Mouse (Mus musculus) kidney, adult 8-10 months (tissue): ENCODE measurements around the gene Zfp683.
A peak's percentile ranks its signal among the peaks of the same experiment; 100 is the strongest.

Experiments
- DNase-seq, 2 experiments: peaks; one replicate each; pipeline ENCODE4 v3.0.0; 2022

Gene Zfp683

GRCm38 (mm10) chr4:134053538-134053937 lies at the start of gene Zfp683:
Zfp683 (plus strand) TSS chr4:134053838.
- no peak for DNase-seq

- no peak for DNase-seq
Observed at GRCm38 (mm10) chr4:134005581-134006358, 47.9 kb upstream of the Zfp683 start.

GRCm38 (mm10) chr4:134006845-134007244 lies 46.8 kb upstream of the Zfp683 start:
- no peak for DNase-seq

GRCm38 (mm10) chr4:134009709-134010108 lies 43.9 kb upstream of the Zfp683 start:
- no peak for DNase-seq

- no peak for DNase-seq
Observed at GRCm38 (mm10) chr4:134011450-134012414, 41.9 kb upstream of the Zfp683 start.

DNA sequence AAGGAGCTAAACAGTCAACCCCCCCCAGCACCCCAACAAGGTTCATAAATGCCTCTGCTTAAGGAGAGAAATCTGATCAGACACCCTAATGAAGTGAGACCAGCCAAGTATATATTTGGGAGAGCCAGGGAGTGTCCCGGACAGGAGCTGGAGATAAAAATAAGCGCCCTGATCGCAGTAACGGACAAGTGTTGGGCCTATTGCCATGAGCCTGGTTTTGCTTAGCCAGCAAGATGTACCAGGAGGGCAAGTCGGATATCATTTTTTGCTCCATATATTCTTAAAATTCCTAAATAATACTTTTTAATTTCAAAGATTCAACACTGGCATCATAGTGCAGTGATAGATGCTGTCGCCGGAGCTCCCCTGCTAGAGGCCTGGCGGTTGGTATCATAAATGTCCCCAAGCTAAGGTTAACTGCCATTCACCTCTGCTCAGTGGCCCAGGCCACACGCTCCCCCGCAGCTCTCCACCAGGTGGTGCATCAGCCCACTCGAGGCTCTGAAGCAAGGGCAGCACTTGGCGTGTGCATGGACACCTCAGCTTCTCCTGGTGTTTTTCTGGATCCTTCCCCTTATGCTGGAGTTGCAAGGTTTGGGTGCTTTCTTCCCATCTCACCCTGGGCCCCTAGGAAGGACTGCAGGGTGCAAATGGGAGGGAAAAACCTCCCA lies 40.6 kb upstream of the Zfp683 start:
- DNase-seq, result no peak

- no peak for DNase-seq
Observed at GRCm38 (mm10) chr4:134016208-134016607, 37.4 kb upstream of the Zfp683 start.

- no peak for DNase-seq
Observed at GRCm38 (mm10) chr4:134016767-134017166, 36.9 kb upstream of the Zfp683 start.

- no peak for DNase-seq
Observed at GRCm38 (mm10) chr4:134017201-134017865, 36.3 kb upstream of the Zfp683 start.

GRCm38 (mm10) chr4:134018038-134018778 lies 35.4 kb upstream of the Zfp683 start:
- DNase-seq, result no peak

DNA sequence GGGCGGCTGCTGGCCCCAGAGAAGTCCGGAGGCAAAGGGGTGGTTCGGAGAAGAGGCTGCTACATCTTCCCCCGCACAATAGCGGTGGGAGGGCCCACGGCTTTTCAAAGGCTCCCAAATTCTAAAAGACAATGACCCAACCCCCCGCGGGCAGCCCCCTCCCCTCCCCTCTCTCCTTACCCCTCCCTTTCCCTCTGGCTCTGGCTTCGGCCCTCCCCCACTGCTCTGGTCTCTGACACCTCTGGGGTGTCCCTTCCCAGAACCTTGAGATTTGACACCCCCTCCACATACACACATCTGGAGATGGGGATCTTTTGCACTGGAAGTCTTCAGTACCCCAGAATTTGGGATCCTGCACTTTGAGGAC lies 34.9 kb upstream of the Zfp683 start, which contains the start of gene Lin28a:
Gene Lin28a, minus strand, starts transcription at position 63 of the 367 bp plus-strand sequence.
- no peak for DNase-seq

- no peak for DNase-seq
Observed at GRCm38 (mm10) chr4:134019210-134019609, 34.4 kb upstream of the Zfp683 start.

GRCm38 (mm10) chr4:134019641-134020351 lies 33.8 kb upstream of the Zfp683 start:
- DNase-seq, result no peak

- peak; percentile 43 to 81 for DNase-seq
Observed at GRCm38 (mm10) chr4:134020621-134021020, 33.0 kb upstream of the Zfp683 start.

DNA sequence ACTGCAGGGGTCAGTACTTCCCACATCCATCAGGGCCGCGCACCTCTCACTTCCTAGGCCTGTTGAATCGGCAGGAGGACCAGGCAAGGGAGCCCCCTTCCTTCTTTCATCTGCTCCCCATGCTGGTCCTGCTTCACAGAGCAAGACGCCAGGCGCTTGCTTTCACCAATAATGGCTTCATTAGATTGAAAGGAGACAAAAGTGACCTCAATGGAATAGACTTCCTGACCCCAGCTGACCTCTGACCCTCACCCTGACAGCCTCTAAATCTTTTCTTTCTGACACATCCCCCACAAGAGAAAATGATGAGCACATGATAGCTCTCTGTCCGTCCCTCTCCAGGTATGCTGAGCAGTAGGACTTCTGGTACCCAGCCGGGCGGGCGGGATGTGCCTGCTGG lies 27.8 kb upstream of the Zfp683 start:
- no peak for DNase-seq

DNA sequence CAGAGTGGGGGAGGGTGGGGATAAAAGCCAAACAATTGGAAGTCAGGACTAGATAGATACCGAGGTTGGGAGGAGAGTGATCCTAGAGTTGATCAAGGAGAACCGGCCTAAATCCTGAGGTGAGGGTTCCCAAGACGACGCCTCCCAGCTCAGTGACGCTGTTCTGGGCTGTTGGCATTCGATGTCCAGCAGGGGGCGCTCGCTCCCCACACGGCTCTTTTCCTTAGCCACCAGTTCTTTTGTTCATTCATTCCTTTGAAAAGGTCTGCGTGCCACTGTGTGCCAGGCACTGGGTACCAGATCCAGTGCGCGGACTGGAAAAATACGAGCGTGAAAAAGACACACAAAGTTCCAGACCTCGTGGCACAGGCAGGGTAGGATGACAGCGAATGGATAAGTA lies 17.7 kb upstream of the Zfp683 start:
- peak; percentile 52 to 77 for DNase-seq

DNA sequence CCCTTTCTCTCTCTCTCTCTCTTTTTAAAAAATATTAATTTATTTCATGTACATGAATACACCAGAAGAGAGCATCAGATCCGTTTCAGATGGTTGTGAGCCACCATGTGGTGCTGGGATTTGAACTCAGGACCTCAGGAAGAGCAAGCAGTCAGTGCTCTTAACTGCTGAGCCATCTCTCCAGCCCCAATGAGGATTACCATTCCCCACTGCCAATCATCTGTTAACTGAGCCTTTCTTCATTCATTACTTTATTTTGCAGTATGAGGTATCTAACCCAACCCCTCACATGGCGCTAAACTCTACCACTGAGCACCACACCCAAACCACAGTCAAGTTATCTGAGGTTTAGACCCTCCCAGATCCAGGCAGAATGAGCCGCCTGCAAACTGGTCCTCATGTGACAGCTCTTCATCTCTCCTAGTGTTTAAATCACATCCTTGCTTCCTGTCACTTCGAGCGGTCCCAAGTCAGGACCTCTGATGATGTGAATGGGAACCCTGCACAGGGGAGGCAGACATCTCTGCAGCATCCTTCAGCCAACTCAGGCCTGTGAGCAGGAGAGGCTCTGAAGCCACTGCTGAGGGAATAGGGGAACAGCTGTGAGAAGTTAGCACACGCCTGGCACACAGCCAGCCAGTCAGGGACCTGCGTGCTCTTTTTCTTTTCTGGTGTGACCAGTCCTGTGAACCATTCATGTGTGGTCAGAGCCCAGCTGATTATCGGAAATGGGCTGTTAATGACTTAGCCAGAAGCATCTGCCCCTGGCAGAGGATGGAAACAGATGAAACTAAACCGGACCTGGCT lies 12.1 kb upstream of the Zfp683 start:
- DNase-seq, result no peak

- DNase-seq, result no peak
Observed at GRCm38 (mm10) chr4:134043041-134043440, 10.6 kb upstream of the Zfp683 start.

GRCm38 (mm10) chr4:134047648-134048047 lies 6.0 kb upstream of the Zfp683 start:
- DNase-seq, result no peak

- no peak for DNase-seq
Observed at GRCm38 (mm10) chr4:134051912-134052311, 1.7 kb upstream of the Zfp683 start.
